Mouse (Mus musculus) 3T3-L1 (cell line): ENCODE measurements around the gene Grem2.

ENCODE experiments used
- DNase-seq: peaks from one replicate; pipeline ENCODE4 v3.0.0-alpha.2; 2015; ENCODE audit warnings: low read depth, low spot score

Grem2 gene

DNA sequence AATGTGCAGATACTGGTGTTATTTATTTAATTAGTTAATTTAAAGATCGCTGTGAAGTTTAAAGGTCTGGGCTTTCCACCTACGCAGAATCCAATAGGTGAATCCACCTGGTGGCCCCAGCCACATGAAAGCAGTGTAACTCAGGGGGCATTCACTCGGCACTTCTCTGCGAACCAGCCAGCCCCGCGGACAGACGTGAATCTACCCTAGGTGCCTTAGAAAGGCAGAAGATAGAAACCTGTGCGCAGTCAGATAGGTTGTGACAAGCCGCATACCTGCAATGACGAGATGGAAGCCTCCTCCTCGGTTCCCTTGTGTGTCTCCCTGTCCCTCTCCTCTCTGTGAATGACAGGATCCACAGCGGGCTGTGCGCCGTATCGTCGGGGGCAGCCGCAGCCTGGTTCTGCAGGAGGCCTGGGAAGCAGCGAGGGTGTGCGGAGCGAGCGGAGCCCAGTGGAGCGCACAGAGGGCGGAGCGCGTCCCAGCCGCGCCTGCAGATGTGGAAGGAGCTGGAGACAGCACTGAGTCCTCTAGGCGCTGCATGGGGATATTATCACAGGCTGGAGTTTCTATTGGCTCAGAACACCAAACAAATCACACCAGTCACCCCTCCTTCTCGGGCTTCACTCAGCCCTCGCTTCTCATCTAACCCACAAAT, at the start of gene Grem2:
TSS of gene Grem2 (minus strand) at position 522 of the 658 bp plus-strand sequence.
- peak; percentile 81 for DNase-seq

DNA sequence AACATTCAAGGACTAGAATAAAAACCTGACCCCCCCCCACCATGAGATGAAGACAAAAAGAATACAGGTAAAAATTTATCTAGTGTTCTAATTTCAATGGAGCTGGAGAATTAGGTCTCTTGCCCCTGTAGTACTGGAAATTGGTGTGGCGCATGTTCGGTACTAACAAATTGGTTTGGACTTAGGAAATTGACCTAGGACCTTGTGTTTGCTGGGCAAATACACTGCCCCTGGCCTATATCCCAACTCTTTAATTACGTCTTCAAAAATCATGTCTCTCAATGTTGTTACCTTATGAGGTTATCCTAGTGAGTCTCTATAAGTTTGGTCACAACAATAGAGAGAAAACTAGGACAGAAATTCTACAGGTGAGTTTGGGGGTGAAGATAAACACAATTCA, 38.2 kb upstream of the Grem2 start:
- DNase-seq, result no peak

DNA sequence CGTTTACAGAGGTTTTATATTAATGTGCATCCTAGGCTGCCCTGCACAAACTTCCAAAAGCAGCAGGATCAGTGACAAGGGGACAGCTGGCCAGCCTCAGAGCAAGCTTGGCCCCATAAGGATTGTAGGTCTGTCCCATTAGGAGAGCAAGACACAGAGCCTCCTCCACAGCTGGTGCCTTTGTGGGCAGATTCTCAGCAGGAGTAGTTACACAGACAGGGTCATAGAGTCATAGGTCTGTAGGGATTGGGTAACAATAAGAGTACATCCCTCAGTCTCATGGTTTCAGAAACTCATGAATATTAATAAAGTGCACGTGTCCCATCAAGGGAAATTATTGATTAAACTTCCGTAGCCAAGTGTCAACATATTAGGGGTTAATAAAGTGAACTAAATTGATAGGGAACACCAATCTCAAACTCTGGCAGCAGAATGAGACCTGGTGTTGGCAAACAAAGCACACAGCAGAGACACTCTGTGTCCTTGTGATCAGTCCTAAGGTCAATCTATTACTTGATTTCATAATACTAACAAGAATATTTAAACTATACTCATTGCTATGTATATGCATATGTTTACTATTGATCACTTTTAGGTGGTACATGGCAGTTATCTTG, 9.5 kb upstream of the Grem2 start:
- no peak for DNase-seq

DNA sequence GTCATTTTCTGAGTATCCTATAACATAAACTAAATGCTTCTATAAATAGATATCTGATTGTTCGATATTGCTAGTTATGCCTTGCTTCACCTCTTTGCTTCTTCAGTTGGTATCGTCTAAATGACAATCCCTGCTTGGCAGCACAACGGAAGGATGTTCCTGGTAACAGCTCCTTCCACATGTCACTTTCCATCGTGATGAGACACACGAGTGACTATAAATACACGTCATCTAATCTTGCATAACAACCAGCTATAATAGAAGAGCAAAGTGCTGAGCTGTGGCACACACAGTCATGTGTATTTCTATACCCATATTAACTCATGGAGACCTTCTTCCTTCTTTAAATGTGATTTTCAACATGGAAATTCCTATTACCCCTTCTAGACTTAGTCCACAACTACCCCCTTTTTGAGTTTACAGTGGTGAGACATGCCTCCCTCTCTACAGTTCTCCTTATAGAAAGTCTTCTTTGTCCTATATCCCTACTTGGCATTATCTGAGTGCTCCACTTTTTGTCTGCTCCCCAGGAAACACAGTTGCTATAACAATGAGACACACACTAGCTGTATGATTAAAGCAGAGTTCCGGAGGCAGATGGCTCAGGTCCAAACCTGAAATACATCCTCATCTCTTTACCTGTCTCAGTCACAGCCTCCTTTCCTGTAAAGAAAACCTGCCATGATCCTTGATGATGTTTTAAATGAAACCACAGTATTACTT, 8.0 kb upstream of the Grem2 start:
- DNase-seq, result no peak

DNA sequence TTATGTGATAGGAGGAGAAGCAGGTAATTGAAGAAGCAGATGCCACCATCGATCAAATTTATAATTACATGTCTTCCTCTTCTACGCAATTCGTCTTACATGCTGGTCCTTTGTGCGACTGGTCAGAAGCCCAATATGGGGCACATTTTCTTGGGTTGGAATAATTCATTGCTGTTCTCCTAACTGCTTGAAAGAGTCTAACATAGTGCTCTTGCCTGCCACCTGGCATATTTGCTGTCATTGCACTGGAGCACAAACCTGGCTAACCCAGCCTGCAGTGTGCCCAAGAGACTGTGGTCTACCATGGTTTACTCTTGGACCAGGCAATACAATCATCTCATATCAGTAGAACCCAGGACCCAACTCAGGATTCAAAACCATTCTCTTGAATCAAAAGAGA, 2.7 kb downstream of the Grem2 start:
- DNase-seq, result peak; percentile 68

DNA sequence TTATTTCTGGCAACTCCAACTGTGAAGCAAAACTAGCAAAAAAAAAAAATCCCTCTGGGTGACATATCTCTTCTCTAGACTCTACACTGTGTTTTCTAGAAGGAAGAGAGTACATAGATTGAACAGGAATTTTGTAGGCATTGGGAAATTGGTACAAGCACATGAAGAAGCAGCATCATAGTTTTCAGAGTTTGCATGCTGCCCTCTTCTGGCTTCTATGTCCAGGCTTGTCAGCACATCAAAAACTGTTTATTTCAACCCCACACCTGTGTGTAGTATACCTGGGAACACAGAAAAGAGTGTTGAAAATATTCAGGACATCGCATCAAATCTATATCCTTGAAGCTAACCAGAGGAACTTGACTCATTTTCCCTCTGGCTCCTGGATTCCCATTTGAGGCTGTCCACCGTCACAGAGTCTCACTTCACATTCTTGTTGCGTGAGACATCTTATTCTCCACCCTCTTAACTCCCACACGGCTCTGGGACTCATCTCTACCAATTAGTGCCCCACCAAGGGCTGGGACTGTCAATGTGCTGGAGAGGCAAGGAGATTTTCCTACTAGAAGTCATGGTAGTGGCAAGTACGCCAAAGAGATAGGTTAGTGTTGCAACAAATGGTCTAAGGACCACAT, 3.3 kb downstream of the Grem2 start:
- peak; percentile 86 for DNase-seq

DNA sequence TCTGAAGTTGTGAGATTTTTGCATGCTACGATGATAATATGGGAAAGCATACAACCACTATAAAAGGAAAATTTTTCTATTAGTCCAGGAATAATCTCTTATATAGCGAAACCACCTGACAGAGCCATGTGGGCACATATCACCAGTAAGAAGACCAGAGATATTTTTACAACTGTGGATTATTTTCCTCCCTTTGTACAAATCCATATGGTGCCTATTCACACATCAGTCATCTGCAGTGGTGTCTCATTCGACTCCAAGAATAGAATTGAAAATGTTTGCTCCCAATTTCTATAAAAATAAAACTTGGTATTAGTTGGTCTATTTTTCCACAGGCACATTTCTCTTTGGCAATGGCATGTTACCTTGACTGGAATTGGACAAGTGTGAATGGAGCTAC, 11.8 kb downstream of the Grem2 start:
- DNase-seq, result no peak

DNA sequence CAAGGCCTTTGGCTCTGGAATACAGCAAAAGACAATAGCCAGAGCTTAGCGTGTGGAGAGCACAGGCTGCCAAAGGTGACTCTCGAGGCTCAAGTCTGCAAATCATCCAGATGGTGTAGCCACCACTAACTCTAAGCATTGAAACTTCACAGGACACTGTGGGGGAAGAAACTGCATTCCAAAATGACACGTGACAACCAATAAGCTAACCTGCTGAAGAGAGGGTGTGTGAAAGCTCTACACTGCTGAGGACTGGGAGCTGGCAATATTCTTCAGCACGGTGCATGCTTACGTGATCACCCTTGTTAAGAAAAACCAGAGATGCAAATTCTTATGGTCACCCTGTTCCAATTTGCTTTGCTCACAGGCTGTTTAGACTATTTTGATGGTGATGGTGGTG, 13.4 kb downstream of the Grem2 start:
- no peak for DNase-seq

DNA sequence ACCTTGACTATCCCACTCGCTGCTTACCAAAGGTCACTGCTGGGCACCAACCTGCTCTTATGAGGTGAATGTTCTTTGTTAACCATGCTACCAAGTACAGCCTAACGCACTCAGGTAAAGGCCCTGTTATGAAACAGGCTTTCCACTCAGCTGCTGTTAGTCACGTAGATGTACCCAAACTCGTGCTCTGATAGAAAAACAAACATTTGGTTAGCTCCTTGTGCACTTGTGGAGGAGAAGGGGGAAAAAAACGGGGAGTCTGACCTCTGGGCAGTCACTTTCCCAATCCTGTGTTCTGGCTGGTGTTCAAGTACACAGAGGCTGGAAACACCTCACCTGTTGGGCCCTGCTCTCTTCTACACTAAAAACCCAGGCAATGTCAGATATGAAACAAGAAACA, 14.0 kb downstream of the Grem2 start:
- DNase-seq, result no peak

DNA sequence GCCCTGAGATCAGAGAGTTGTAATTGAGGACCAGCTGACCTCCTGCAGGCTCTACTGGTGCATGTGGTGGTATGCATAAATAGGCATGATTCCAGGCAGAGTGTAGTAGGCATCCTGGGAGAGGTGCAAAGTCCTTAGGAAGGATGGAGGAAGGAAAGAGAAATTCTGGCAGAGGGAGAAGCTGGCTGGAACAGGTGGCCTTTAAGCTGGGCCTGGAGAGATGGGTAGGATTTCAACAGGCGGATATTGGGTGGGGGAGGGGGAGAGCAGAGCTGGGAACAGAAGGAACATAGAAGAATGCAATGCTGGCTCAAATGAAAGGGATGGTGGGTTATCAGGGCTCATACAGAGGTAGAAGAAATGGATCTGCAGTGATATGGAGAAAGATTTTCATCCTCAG, 18.9 kb downstream of the Grem2 start:
- DNase-seq, result no peak

DNA sequence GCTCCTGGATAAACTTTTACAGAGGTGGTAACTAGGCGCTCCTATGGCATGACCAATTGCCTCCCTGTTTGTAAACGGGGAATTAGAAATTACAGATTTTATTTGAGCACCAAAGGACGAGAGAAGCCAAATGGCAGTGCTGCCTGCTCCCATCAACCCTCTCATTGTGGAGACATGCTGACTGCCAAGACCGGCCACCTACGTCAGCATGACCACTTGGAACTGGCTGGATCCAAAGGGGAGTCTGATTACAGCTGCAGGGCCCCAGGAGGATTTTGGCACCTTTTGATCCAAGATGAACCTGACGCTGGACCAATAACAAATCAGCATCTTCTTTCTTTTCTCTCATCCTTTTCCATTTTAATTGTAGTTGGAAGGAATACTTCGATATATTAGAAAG, 29.1 kb downstream of the Grem2 start:
- no peak for DNase-seq

DNA sequence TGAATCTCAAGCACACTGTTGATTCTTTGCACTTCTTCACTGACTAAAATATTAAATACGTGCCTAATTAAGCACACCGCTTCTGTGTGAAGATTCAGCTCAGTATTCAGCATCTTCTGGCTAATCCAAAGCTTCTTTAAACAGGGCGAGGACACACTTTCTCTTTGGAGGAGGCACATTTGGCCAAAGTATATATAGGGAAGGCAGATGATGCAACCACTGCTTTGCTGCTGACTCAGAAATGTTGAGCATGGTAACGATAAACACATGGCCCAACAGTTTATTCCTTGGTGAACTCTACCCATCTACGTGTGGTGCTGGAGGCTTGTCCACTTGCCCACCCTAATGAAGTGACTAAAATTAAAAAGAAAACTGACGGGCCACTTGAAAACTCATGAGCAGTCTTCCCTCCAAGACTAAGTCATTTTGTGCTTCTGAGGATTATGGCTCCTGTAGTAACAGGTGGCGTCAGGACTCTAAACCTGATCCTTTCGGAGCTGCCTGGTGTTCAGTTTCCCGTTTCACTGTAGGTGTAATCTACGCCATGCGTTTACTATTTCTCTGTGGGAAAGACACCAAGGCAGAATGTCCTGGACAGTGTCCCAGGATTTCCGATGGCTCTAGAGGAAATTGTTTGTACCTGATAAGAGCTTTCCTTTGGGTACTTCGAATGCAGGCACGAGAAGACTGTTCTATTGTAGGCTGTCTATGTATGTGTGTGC, 32.8 kb downstream of the Grem2 start:
- DNase-seq, result peak; percentile 84

DNA sequence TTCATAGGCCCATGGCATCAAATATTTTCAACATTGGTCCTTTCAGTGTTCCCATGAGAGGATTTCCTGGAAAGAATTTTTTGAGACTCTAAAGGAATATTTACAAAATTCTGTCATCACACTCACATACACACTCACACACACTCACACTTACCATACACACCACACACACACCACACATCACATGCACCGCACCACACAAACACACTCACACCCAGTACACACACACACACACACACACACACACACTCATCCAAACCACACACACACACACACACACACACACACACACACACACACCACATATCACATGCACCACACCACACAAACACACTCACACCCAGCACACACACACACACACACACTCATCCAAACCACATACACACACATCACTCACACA, 33.5 kb downstream of the Grem2 start:
- no peak for DNase-seq

DNA sequence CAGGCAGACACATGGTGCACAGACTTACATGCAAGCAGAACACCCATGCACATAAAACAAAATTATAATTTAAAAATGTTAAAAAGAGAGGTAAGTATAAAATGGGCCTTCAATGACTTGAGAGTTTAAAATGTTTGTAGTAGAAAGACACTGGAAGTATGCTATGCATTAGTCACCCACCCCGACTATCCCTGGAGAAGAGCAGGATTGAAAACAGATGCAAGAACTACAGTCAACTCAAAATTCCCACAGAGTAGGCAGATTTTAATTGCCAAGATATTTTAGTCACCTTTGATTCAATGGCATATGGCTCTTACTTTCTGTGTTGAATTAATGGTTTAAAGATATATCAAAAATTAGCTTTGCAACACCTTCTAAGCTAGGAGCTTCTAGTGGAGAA, 39.1 kb downstream of the Grem2 start:
- peak; percentile 86 for DNase-seq

DNA sequence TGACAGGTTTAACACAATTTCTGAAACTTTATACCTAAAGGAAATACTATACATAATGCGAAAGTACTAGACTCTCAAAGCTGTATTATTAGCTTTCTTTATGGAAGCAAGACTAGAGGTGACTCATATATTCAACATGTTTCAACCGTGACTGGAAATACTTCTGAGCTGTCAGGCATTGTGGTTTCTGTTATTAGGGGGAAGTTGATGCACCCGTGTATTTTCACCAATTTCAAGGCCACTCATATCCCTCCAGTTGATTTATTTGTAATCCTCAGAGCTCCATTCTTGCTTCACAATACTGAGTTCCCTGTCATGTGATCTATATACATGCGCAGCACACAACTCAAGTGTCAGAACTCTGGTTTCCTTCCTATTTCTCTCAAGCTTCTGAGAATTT, 46.4 kb downstream of the Grem2 start:
- DNase-seq, result peak; percentile 79

DNA sequence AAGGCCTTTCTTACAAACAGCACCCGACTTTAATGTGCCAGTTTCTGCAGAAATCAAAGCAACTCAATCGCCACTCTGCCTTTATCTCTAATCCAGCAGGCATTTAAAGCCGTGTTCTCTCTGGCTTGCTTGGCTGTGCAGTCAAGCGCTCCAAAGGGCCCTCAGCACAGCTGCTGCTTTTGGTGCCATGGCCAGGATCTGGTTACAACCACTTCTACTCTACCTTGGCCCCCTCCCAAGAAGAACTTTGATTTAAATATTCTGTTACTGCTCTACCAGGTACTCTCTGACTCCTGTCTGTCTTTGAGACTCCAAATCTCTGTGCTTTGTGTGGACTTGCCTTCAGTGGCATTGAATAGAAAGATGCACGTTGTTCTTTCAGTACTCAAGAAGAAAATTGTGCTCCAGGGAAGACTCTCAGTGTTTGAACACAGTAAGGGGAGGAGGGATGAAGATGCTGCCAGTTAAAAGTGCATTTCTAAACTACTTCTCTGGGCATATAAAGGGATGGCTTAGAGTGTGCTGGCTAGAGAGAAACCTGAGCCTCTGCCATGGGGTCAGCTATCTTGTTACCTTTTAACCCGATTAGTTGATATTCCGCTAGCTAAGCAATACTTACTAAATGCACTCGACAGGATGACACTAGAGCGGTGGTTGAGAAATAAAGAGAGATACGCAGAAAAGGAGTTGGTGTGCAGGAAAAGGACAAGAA, 61.1 kb downstream of the Grem2 start:
- no peak for DNase-seq

DNA sequence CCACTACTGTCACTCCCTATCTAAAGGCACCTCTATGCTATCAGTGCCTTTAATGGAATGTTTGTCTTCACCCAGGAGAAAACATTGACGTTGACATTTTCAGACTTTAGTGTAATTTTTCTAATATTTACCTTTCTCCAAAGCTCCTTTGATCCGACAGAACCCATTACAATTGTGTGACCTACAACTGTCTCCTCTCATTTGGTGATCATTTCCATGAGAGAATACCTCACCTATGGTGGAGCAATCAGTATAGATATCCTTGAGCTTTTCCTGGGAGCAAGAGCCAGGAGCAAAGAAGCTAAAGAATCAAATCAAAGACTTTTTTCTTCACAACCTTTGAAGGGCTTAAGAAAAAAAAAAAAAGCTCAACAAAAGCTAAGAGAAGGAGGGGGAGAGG, 65.4 kb downstream of the Grem2 start:
- DNase-seq, result no peak

DNA sequence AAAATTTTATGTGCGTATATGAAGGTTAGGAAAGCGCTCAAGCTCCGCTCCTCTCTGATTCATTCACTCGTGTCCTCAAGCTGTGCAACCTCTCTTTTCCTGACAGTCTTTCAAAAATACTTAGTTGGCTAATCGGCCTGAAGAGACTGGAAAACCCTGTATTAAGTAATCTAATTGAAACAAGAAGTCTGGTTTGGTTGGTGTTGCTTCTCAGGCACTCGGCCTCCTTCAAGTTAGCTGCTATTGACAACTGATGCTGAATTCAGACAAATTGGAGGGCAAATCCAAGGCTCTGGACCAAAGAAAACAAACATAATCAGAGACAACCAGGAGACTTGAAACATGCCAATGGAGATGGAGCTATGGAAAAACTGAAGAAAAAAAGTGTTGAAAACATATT, 76.8 kb downstream of the Grem2 start:
- no peak for DNase-seq

DNA sequence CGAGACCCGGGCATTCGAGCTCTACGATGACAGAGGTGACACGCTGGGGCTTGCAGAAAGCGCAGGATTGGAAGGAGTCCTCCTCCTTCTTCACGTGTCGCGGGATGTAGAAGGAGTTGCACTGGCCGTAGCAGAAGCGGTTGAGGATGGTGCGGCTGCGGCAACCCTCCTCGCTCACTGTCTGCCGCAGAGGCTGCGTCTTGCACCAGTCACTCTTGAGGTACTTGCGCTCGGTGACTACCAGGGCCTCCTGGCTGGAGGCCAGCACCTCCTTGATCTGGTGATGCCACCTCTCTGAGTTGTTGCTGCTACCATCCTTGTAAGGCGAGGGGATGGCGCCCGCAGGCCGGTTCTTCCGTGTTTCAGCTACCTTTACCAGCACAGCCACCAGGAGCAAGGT, 84.8 kb downstream of the Grem2 start:
- no peak for DNase-seq

DNA sequence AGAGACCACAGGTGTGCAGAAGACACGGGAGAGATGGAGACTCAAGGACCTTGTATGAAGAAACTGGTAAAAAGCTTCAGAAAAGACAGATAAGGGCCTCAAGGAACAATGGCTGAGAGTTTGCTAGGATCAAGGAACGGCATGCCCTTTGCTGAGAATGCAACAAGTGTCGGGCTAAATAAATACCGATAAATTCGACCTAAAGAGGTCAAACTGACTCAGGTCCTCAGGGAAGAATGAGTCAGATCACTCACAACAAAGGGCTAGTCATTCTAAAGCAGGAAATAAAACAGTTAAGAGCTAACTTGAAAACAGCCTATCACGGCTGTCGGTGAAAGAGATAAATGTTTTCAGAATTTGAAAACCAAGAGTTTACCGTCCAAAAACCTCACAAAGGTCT, 95.1 kb downstream of the Grem2 start:
- peak; percentile 48 for DNase-seq

DNA sequence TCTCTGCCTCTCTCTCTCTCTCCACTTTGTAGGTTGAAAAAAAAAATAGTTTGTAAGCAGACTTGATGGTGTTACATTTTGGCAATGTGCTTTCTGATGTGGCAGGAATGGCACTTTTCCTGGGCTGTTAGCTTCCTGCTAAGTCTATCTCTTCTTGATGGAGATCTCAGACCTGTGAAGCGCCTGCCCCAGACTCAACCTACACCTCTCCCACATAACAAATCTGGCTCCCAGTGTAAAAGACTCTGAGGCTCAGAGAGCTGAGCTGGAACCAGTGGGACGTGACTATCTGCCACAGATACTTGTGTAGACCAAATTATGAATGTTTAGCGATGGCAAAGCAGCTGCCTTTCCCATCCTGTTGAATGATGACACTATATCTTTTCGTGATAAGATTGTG, 109.8 kb downstream of the Grem2 start:
- DNase-seq, result no peak
